Mouse (Mus musculus) CH12.LX (cell line): ENCODE data around the gene Klf9. TPM values are rescaled to one million over a fixed set of nuclear protein-coding genes. Genes with fewer than 3 reads are reported as not detected.

Source experiments
- DNase-seq: peaks from one replicate; pipeline ENCODE4 v3.0.0-alpha.2; 2013; ENCODE audit errors: extremely low read depth
- H3K27ac ChIP-seq: 2 replicates; pipeline ENCODE4 v1.5.1; 2012; ENCODE audit warnings: low read depth, mild to moderate bottlenecking, control low read depth, moderate library complexity; ENCODE audit not compliant: insufficient read depth
- H3K27me3 ChIP-seq: replicated peaks from 2 replicates; pipeline ENCODE3; 2012; ENCODE audit warnings: inconsistent platforms
- H3K36me3 ChIP-seq, 2 experiments: replicated peaks in 1 of 2; 2 replicates each; pipeline versions ENCODE3 to v1.6.1; 2012; ENCODE audit warnings: inconsistent platforms in 1 of 2, low read length in 1 of 2, mild to moderate bottlenecking in 1 of 2, mixed read lengths in 1 of 2, moderate library complexity in 1 of 2; ENCODE audit not compliant: control insufficient read depth in 1 of 2, insufficient read depth in 1 of 2
- H3K4me1 ChIP-seq, 2 experiments: 2 replicates each; pipeline ENCODE4 v1.6.1; 2012; ENCODE audit warnings: inconsistent platforms in 1 of 2, moderate library complexity in 1 of 2; ENCODE audit not compliant: insufficient read depth in 2 of 2, control insufficient read depth in 1 of 2
- H3K4me2 ChIP-seq: 2 replicates; pipeline ENCODE4 v1.6.1; 2012; ENCODE audit warnings: low read depth, mild to moderate bottlenecking, control low read depth; ENCODE audit not compliant: poor library complexity, insufficient read depth, severe bottlenecking
- H3K4me3 ChIP-seq, 3 experiments: fragments of 150-350 bp in 1 of 3; sonication (generic) in 1 of 3; replicated peaks in 1 of 3; 2 replicates each; pipeline versions ENCODE3 to v1.5.1; 2011 to 2012; ENCODE audit warnings: low read depth in 2 of 3, low read length in 2 of 3, mild to moderate bottlenecking in 2 of 3, moderate library complexity in 2 of 3, control low read depth in 1 of 3, improper control_type of control experiment in 1 of 3, inconsistent platforms in 1 of 3, mixed read lengths in 1 of 3; ENCODE audit not compliant: poor library complexity in 1 of 3
- H3K79me2 ChIP-seq: replicated peaks from 2 replicates; pipeline ENCODE4 v1.6.1; 2012; ENCODE audit warnings: mild to moderate bottlenecking, moderate library complexity; ENCODE audit not compliant: control insufficient read depth, poor library complexity, insufficient read depth, severe bottlenecking; ENCODE audit errors: extremely low read depth
- H3K9ac ChIP-seq: 2 replicates; pipeline ENCODE4 v1.6.1; 2012; ENCODE audit warnings: low read depth, mild to moderate bottlenecking, control low read depth, moderate library complexity; ENCODE audit not compliant: insufficient read depth
- H3K9me3 ChIP-seq: replicated peaks from 2 replicates; pipeline ENCODE3; 2012; ENCODE audit warnings: low read length, inconsistent platforms, mixed read lengths
- CHD1 ChIP-seq: IDR thresholded peaks from 2 replicates; pipeline ENCODE4 v1.6.1; 2012; ENCODE audit warnings: low read depth, low read length, improper control_type of control experiment, inconsistent platforms
- CHD2 ChIP-seq: IDR thresholded peaks from 2 replicates; pipeline ENCODE4 v1.6.1; 2011; ENCODE audit warnings: low read length, improper control_type of control experiment
- CTCF ChIP-seq, 2 experiments: IDR thresholded peaks in 1 of 2; conservative IDR thresholded peaks in 1 of 2; 2 replicates each; pipeline ENCODE4 v1.5.1; 2011 to 2012; ENCODE audit warnings: low read depth in 2 of 2, low read length in 2 of 2, improper control_type of control experiment in 1 of 2, inconsistent platforms in 1 of 2, mild to moderate bottlenecking in 1 of 2, moderate library complexity in 1 of 2
- E2F4 ChIP-seq: IDR thresholded peaks from 2 replicates; pipeline ENCODE4 v1.6.1; 2011; ENCODE audit warnings: low read depth, low read length, improper control_type of control experiment; ENCODE audit not compliant: insufficient replicate concordance
- ELF1 ChIP-seq: IDR thresholded peaks from 2 replicates; pipeline ENCODE4 v1.6.1; 2014; ENCODE audit warnings: low read depth, mild to moderate bottlenecking, inconsistent platforms, low read length, improper control_type of control experiment
- GABPA ChIP-seq: IDR thresholded peaks from 2 replicates; pipeline ENCODE4 v1.6.1; 2012; ENCODE audit warnings: low read depth, low read length, improper control_type of control experiment, inconsistent platforms; ENCODE audit not compliant: insufficient replicate concordance
- HCFC1 ChIP-seq: IDR thresholded peaks from 2 replicates; pipeline ENCODE4 v1.6.1; 2012; ENCODE audit warnings: low read depth, mild to moderate bottlenecking, inconsistent platforms, low read length, improper control_type of control experiment
- JUND ChIP-seq: conservative IDR thresholded peaks from 2 replicates; pipeline ENCODE4 v1.6.1; 2011; ENCODE audit warnings: low read depth, low read length, improper control_type of control experiment
- KAT2A ChIP-seq: IDR thresholded peaks from 2 replicates; pipeline ENCODE4 v1.6.1; 2012; ENCODE audit warnings: low read length, improper control_type of control experiment, inconsistent platforms; ENCODE audit not compliant: insufficient replicate concordance
- MAX ChIP-seq: IDR thresholded peaks from 2 replicates; pipeline ENCODE4 v1.6.1; 2011; ENCODE audit warnings: low read length, improper control_type of control experiment
- MEF2A ChIP-seq: IDR thresholded peaks from 2 replicates; pipeline ENCODE4 v1.6.1; 2014; ENCODE audit warnings: low read depth, mild to moderate bottlenecking, inconsistent platforms, low read length, improper control_type of control experiment, borderline replicate concordance
- MXI1 ChIP-seq: IDR thresholded peaks from 2 replicates; pipeline ENCODE4 v1.6.1; 2011; ENCODE audit warnings: mild to moderate bottlenecking, low read depth, low read length, improper control_type of control experiment
- MYC ChIP-seq: IDR thresholded peaks from 2 replicates; pipeline ENCODE4 v1.6.1; 2011; ENCODE audit warnings: low read depth, mild to moderate bottlenecking, improper control_type of control experiment, low read length
- NRF1 ChIP-seq: IDR thresholded peaks from 2 replicates; pipeline ENCODE4 v1.6.1; 2014; ENCODE audit warnings: low read depth, mild to moderate bottlenecking, inconsistent platforms, low read length, improper control_type of control experiment, moderate library complexity
- POLR2AphosphoS2 ChIP-seq: IDR thresholded peaks from 2 replicates; pipeline ENCODE4 v1.6.1; 2011; ENCODE audit warnings: low read depth, low read length, improper control_type of control experiment
- RAD21 ChIP-seq: IDR thresholded peaks from 2 replicates; pipeline ENCODE4 v1.6.1; 2011; ENCODE audit warnings: low read depth, mild to moderate bottlenecking, low read length, improper control_type of control experiment, moderate library complexity
- RCOR1 ChIP-seq: conservative IDR thresholded peaks from 2 replicates; pipeline ENCODE4 v1.6.1; 2012; ENCODE audit warnings: low read depth, mild to moderate bottlenecking, inconsistent platforms, low read length, improper control_type of control experiment
- TCF12 ChIP-seq: IDR thresholded peaks from 2 replicates; pipeline ENCODE4 v1.6.1; 2014; ENCODE audit warnings: low read depth, mild to moderate bottlenecking, inconsistent platforms, low read length, improper control_type of control experiment
- UBTF ChIP-seq: IDR thresholded peaks from 2 replicates; pipeline ENCODE4 v1.6.1; 2012; ENCODE audit warnings: low read depth, mild to moderate bottlenecking, inconsistent platforms, low read length, improper control_type of control experiment, moderate library complexity
- USF1 ChIP-seq: IDR thresholded peaks from 2 replicates; pipeline ENCODE4 v1.6.1; 2014; ENCODE audit warnings: low read depth, mild to moderate bottlenecking, inconsistent platforms, low read length, improper control_type of control experiment
- ZC3H11A ChIP-seq: IDR thresholded peaks from 2 replicates; pipeline ENCODE4 v1.6.1; 2012; ENCODE audit warnings: low read depth, mild to moderate bottlenecking, inconsistent platforms, low read length, improper control_type of control experiment
- ZMIZ1 ChIP-seq: IDR thresholded peaks from 2 replicates; pipeline ENCODE4 v1.6.1; 2012; ENCODE audit warnings: low read depth, mild to moderate bottlenecking, inconsistent platforms, low read length, improper control_type of control experiment
- ZNF384 ChIP-seq: IDR thresholded peaks from 2 replicates; pipeline ENCODE4 v1.6.1; 2012; ENCODE audit warnings: low read depth, low read length, improper control_type of control experiment, inconsistent platforms
- dilution Hi-C: fragments of 300-500 bp; cut with MboI; formaldehyde crosslinking; loops from 2 replicates; pipeline ENCODE4 v1.14.3; 2020; ENCODE audit warnings: low sequenced_read_pairs; ENCODE audit not compliant: extremely low pct_unique_long_range_greater_than_20kb, extremely low pct_ligation_motif_present
- in situ Hi-C: fragments of 300-500 bp; cut with MboI; formaldehyde crosslinking; loops from 3 replicates; pipeline ENCODE4 v1.14.3; 2019; ENCODE audit warnings: low sequenced_read_pairs, low pct_ligation_motif_present, low pct_unique_long_range_greater_than_20kb, mixed read lengths
- polyA plus RNA-seq: library from polyadenylated mRNA; unstranded; fragments of >175 nt; gene quantifications from 2 replicates; pipeline ENCODE4 v1.2.1, GENCODE M21; 2012; ENCODE audit warnings: low read depth; ENCODE audit not compliant: insufficient read length
- total RNA-seq, 2 experiments: library from RNA; depleted of rRNA; stranded (reverse); fragments of 300-350 nt in 1 of 2; fragments of >200 nt in 1 of 2; gene quantifications; 2 replicates each; pipeline ENCODE4 v1.2.3; 2012 to 2014

The Klf9 gene
- total and polyA plus RNA-seq, 3 experiments = not detected

GRCm38 (mm10) chr19:23169659-23170050 is 28.6 kb downstream of the Klf9 start:
- dilution Hi-C loops (no loop called here), in situ Hi-C loops (no loop called here)

GRCm38 (mm10) chr19:23170476-23170875 is 29.4 kb downstream of the Klf9 start:
- no peak overlapping the region for H3K4me3 ChIP-seq
- dilution Hi-C loops = no loop called here
- TF ChIP-seq GABPA = no peak
- TF ChIP-seq TCF12 = no peak
- no peak for TF ChIP-seq JUND
- TF ChIP-seq HCFC1 = no peak
- TF ChIP-seq ZC3H11A = no peak
- TF ChIP-seq ZNF384 = no peak
- TF ChIP-seq MAX = no peak
- no peak for TF ChIP-seq CHD1
- TF ChIP-seq MYC = no peak
- no peak overlapping the region for H3K27ac ChIP-seq
- no peak for DNase-seq
- H3K79me2 ChIP-seq = no peaks in the 10 kb centered on the region
- H3K27me3 ChIP-seq = no peaks in the 10 kb centered on the region
- H3K4me2 ChIP-seq = no peak overlapping the region
- no peak overlapping the region for H3K9ac ChIP-seq
- H3K9me3 ChIP-seq = peaks cover 4% of the 10 kb centered on the region
- H3K36me3 ChIP-seq = no peaks in the 10 kb centered on the region
- no peaks in the 10 kb centered on the region for H3K4me1 ChIP-seq
- in situ Hi-C loops = no loop called here

More at GRCm38 (mm10) chr19:23169659-23170050, 28.6 kb downstream of the Klf9 start:
- Histone ChIP-seq H3K4me3 (no peak overlapping the region), H3K27ac (no peak overlapping the region), H3K9me3 (peaks cover 4% of the 10 kb centered on the region), H3K27me3 (no peaks in the 10 kb centered on the region), H3K4me2 (no peak overlapping the region), H3K9ac (no peak overlapping the region), H3K4me1 (no peaks in the 10 kb centered on the region), H3K36me3 (no peaks in the 10 kb centered on the region), H3K79me2 (no peaks in the 10 kb centered on the region)
- no peak for TF ChIP-seq RCOR1
- no peak for TF ChIP-seq RAD21
- no peak for TF ChIP-seq MYC
- TF ChIP-seq MEF2A = no peak
- no peak for TF ChIP-seq E2F4
- no peak for TF ChIP-seq POLR2AphosphoS2
- no peak for TF ChIP-seq CHD1
- TF ChIP-seq ELF1 = no peak
- no peak for TF ChIP-seq CHD2
- TF ChIP-seq MXI1 = no peak
- TF ChIP-seq CTCF (conservative IDR thresholded peaks at IDR 0.05 in 1 of 2, IDR thresholded peaks at IDR 0.05 in 1 of 2; ENCODE audit: low read depth in 2 of 2, low read length in 2 of 2) = no peak
- no peak for TF ChIP-seq KAT2A
- no peak for TF ChIP-seq UBTF
- no peak for TF ChIP-seq USF1
- no peak for TF ChIP-seq TCF12
- no peak for TF ChIP-seq ZMIZ1
- TF ChIP-seq NRF1 = no peak
- no peak for DNase-seq
